Mouse (Mus musculus): ENCODE measurements at regions not wholly inside any gene's neighbourhood (a gene's known extent, or its start where the extent isn't known, plus 50 kb on each side); places are given as distances from the start of the nearest gene placed in this dataset.
A peak's percentile ranks its signal among the peaks of the same experiment; 100 is the strongest.

- WGBS, result 89% methylated on average over 2 of the region's 2 CpGs
- no peak for ATAC-seq (replicated peaks)
- no peak overlapping the region for H3K4me2 ChIP-seq (replicated peaks)
- H3K27ac ChIP-seq (replicated peaks), result no peak overlapping the region
- no peak overlapping the region for H3K9ac ChIP-seq (replicated peaks)
- no peaks in the 10 kb centered on the region for H3K4me1 ChIP-seq
- no peak overlapping the region for H3K4me3 ChIP-seq
- H3K36me3 ChIP-seq, result no peaks in the 10 kb centered on the region
- no peaks in the 10 kb centered on the region for H3K9me3 ChIP-seq
- H3K27me3 ChIP-seq, result no peaks in the 10 kb centered on the region
Observed at GRCm38 (mm10) chr10:95124476-95124875, 179.8 kb upstream of the Plxnc1 start.

DNA sequence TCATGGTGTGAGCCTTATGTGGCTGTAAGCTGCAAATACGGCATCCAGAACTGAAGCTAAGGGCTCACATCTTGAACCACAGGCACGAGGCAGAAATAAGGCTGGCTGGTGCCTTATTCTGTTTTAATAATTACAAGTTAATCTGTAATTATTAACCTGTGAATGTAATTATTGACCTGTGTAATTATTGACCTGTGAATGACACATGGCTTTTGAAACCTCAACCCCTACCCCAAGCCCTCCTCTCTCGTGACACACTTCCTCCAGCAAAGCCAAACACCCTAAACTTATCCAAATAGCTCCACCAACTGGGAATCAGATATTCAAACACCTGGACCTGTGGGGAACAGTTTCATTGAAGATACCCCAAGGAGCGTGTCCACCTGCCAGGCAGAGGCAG is 175.4 kb upstream of the Plxnc1 start:
- Histone ChIP-seq H3K4me2 (replicated peaks) (no peak overlapping the region), H3K27ac (replicated peaks) (no peak overlapping the region), H3K9me3 (no peaks in the 10 kb centered on the region), H3K36me3 (no peaks in the 10 kb centered on the region), H3K27me3 (no peaks in the 10 kb centered on the region), H3K4me1 (peaks cover 26% of the 10 kb centered on the region), H3K9ac (replicated peaks) (no peak overlapping the region), H3K4me3 (no peak overlapping the region)
- 74% methylated on average over 4 of the region's 4 CpGs for WGBS
- no peak for ATAC-seq (replicated peaks)

DNA sequence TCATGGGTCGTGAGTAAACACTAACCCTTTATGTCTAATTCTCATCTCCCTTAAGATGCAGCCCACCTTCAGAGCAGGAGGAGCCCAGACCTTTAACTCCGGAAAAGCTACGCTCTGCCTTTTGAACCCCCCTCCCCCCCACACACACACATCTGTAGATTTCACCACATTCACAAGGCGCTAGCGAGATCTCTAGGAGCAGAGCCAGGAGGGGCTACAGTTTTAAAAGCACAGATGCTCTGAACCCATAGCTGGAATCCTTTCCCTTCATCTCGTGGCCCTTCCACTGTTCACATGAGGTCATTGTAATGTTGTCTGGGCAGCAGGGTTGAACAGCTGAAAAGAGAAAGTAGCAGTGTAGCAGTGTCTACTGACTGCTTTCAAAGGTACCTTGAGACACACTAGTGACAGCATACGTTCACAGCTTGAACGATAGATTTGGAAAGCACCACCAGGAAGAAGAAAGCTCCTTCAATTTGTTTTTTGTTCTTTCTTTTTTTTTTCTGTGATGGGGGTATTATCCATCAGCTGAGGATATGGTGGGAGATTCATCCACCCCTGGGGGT is 174.2 kb upstream of the Plxnc1 start:
- no peak overlapping the region for H3K4me3 ChIP-seq
- H3K9me3 ChIP-seq, result no peaks in the 10 kb centered on the region
- H3K27me3 ChIP-seq, result no peaks in the 10 kb centered on the region
- 55% methylated on average over 8 of the region's 8 CpGs for WGBS
- no peaks in the 10 kb centered on the region for H3K36me3 ChIP-seq
- no peak overlapping the region for H3K4me2 ChIP-seq (replicated peaks)
- no peak overlapping the region for H3K9ac ChIP-seq (replicated peaks)
- ATAC-seq (replicated peaks), result no peak
- peak overlapping the region; percentile 37; the same call in 1 of the 2 replicates for H3K27ac ChIP-seq (replicated peaks)
- H3K4me1 ChIP-seq, result peaks cover 26% of the 10 kb centered on the region

GRCm38 (mm10) chr10:95117731-95118212 is 173.1 kb upstream of the Plxnc1 start:
- ATAC-seq (replicated peaks), result peak; percentile 69
- no peak overlapping the region for H3K9ac ChIP-seq (replicated peaks)
- H3K9me3 ChIP-seq, result no peaks in the 10 kb centered on the region
- WGBS, result 42% methylated on average over 3 of the region's 3 CpGs
- H3K36me3 ChIP-seq, result no peaks in the 10 kb centered on the region
- H3K27ac ChIP-seq (replicated peaks), result peak overlapping the region; percentile 70
- H3K27me3 ChIP-seq, result no peaks in the 10 kb centered on the region
- 0 out of 2 replicates have a peak overlapping the region, but pooled peaks have one; percentile 7 for H3K4me2 ChIP-seq (replicated peaks)
- no peak overlapping the region for H3K4me3 ChIP-seq
- H3K4me1 ChIP-seq, result peaks cover 26% of the 10 kb centered on the region

- no peak overlapping the region for H3K4me3 ChIP-seq
- H3K27ac ChIP-seq (replicated peaks), result peak overlapping the region; percentile 70
- peak; percentile 63 for ATAC-seq (replicated peaks)
Observed at GRCm38 (mm10) chr10:95117041-95117730, 172.6 kb upstream of the Plxnc1 start.

DNA sequence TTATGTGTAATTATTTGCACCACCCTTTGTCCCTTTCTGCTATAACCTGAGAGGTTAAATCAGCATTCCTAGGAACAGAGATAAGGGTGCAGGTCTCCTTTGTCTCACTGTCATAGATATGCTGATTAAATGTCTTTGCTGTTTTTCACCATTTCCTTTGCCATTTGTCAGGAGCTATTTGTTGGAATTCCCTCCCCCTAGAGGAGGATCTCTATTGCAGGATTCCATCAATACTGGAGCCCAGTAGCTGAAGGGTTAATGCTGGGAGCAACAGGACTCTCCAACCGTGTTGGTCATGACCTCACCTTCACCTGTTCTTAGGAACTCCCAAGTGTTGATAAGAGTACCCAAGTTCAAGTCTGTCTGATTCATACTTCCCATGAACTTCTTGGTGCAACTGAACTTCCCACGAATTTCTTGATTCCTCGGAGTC is 172.0 kb upstream of the Plxnc1 start:
- H3K27me3 ChIP-seq, result no peaks in the 10 kb centered on the region
- H3K9me3 ChIP-seq, result no peaks in the 10 kb centered on the region
- H3K4me1 ChIP-seq, result peaks cover 26% of the 10 kb centered on the region
- H3K27ac ChIP-seq (replicated peaks), result peak overlapping the region; percentile 70
- no peak for ATAC-seq (replicated peaks)
- H3K36me3 ChIP-seq, result no peaks in the 10 kb centered on the region
- H3K4me3 ChIP-seq, result no peak overlapping the region
- no peak overlapping the region for H3K4me2 ChIP-seq (replicated peaks)
- WGBS, result 45% methylated on average over 3 of the region's 3 CpGs
- no peak overlapping the region for H3K9ac ChIP-seq (replicated peaks)

More at GRCm38 (mm10) chr10:95117041-95117730, 172.6 kb upstream of the Plxnc1 start:
- no peaks in the 10 kb centered on the region for H3K27me3 ChIP-seq
- H3K4me1 ChIP-seq, result peaks cover 26% of the 10 kb centered on the region
- no peaks in the 10 kb centered on the region for H3K9me3 ChIP-seq
- no peak overlapping the region for H3K9ac ChIP-seq (replicated peaks)
- no peaks in the 10 kb centered on the region for H3K36me3 ChIP-seq
- 38% methylated on average over 6 of the region's 6 CpGs for WGBS
- 0 out of 2 replicates have a peak overlapping the region, but pooled peaks have one; percentile 7 for H3K4me2 ChIP-seq (replicated peaks)

DNA sequence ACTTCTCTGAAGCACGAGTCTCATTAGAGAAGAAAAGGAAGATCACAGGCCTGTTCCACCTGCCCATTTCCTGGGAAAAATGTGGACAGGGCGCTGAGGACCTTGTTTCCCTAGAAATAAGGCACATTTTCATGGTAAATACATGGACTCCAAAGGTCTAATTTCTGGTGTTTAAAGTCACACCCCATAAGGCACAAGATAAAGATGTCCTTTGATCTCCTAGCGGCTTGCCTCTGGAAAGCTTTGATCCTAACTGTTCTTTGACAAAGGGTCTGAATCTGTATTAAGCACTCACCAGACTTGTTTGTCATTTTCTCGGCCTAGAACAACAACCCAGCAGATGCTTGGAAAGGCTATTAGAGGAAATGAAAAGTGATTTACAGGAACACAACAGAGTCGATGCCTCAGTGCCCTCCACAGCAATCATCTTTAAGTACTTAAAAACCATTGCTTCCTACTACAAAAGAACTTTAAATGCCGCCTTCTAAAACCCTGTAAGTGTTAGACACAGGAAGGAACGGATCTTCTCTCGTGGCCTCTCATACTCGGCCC is 168.3 kb upstream of the Plxnc1 start:
- Histone ChIP-seq H3K4me2 (replicated peaks) (no peak overlapping the region), H3K4me3 (no peak overlapping the region), H3K4me1 (peaks cover 20% of the 10 kb centered on the region), H3K27me3 (no peaks in the 10 kb centered on the region), H3K9me3 (no peaks in the 10 kb centered on the region), H3K27ac (replicated peaks) (no peak overlapping the region), H3K9ac (replicated peaks) (no peak overlapping the region), H3K36me3 (no peaks in the 10 kb centered on the region)
- ATAC-seq (replicated peaks), result no peak
- 38% methylated on average over 9 of the region's 9 CpGs for WGBS

GRCm38 (mm10) chr10:95112231-95112774 is 167.7 kb upstream of the Plxnc1 start:
- 73% methylated on average over 14 of the region's 14 CpGs for WGBS
- Histone ChIP-seq H3K27me3 (no peaks in the 10 kb centered on the region), H3K36me3 (no peaks in the 10 kb centered on the region), H3K9ac (replicated peaks) (no peak overlapping the region), H3K4me1 (peaks cover 20% of the 10 kb centered on the region), H3K4me2 (replicated peaks) (no peak overlapping the region), H3K9me3 (no peaks in the 10 kb centered on the region), H3K4me3 (no peak overlapping the region), H3K27ac (replicated peaks) (no peak overlapping the region)
- no peak; the same call in 1 of the 2 replicates for ATAC-seq (replicated peaks)

GRCm38 (mm10) chr10:95110786-95111185 is 166.2 kb upstream of the Plxnc1 start:
- 90% methylated on average over 21 of the region's 21 CpGs for WGBS
- Histone ChIP-seq H3K4me1 (peaks cover 11% of the 10 kb centered on the region), H3K27ac (replicated peaks) (no peak overlapping the region), H3K9ac (replicated peaks) (no peak overlapping the region), H3K4me2 (replicated peaks) (no peak overlapping the region), H3K27me3 (no peaks in the 10 kb centered on the region), H3K4me3 (no peak overlapping the region), H3K9me3 (no peaks in the 10 kb centered on the region), H3K36me3 (no peaks in the 10 kb centered on the region)
- no peak for ATAC-seq (replicated peaks)

- Histone ChIP-seq H3K4me1 (peaks cover 11% of the 10 kb centered on the region), H3K4me2 (replicated peaks) (no peak overlapping the region), H3K36me3 (no peaks in the 10 kb centered on the region), H3K4me3 (no peak overlapping the region), H3K9me3 (no peaks in the 10 kb centered on the region), H3K27me3 (no peaks in the 10 kb centered on the region), H3K27ac (replicated peaks) (no peak overlapping the region), H3K9ac (replicated peaks) (no peak overlapping the region)
- no peak for ATAC-seq (replicated peaks)
- WGBS, result 92% methylated on average over 2 of the region's 2 CpGs
Observed at GRCm38 (mm10) chr10:95109576-95109975, 164.9 kb upstream of the Plxnc1 start.

DNA sequence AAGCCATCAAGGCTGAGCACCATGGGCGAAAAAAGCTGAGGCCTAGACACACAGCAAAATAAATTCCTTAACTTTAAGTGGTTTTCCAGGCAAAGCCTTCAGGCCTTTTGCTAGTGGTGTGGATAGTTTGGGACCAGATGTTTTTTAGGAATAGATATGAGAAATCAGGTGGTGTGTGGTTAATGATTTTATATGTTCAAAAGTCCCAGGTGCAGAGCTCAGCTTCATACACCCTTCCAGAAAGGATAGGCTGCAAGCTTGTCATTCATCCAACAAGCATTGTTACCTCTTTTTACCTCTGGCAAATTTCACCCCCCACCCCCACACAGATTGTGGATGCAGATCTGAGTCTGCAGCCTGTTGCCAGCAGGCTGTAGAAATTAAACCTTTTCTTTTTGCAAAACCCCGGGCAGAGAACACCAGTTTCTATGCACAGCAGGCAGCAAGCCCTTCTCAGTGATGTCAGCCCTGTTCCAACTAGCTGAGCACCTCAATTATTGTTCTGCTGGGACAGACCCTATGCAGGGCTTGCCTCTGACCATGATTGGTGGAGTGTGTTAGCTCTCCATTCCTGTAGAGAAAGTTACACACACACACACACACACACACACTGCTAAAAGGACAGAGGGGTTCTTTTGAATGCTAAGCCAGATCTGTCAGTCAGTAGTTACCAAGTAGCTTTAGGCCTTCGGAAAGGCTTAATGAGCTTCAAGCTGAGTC is 163.1 kb upstream of the Plxnc1 start:
- no peak overlapping the region for H3K4me3 ChIP-seq
- H3K27ac ChIP-seq (replicated peaks), result no peak overlapping the region
- no peaks in the 10 kb centered on the region for H3K9me3 ChIP-seq
- H3K36me3 ChIP-seq, result no peaks in the 10 kb centered on the region
- H3K9ac ChIP-seq (replicated peaks), result no peak overlapping the region
- 19% methylated on average over 3 of the region's 3 CpGs for WGBS
- no peaks in the 10 kb centered on the region for H3K27me3 ChIP-seq
- peak; percentile 66; the same call in 1 of the 2 replicates for ATAC-seq (replicated peaks)
- no peak overlapping the region for H3K4me2 ChIP-seq (replicated peaks)
- peaks cover 11% of the 10 kb centered on the region for H3K4me1 ChIP-seq

- Histone ChIP-seq H3K9me3 (no peaks in the 10 kb centered on the region), H3K4me1 (peaks cover 11% of the 10 kb centered on the region), H3K9ac (replicated peaks) (no peak overlapping the region), H3K27me3 (no peaks in the 10 kb centered on the region), H3K4me3 (no peak overlapping the region), H3K27ac (replicated peaks) (no peak overlapping the region), H3K36me3 (no peaks in the 10 kb centered on the region), H3K4me2 (replicated peaks) (no peak overlapping the region)
- no peak for ATAC-seq (replicated peaks)
Observed at GRCm38 (mm10) chr10:95103808-95104207, 159.2 kb upstream of the Plxnc1 start.
